ENCODE assay signal across 20 mouse cellular contexts in the genomic region with DNA sequence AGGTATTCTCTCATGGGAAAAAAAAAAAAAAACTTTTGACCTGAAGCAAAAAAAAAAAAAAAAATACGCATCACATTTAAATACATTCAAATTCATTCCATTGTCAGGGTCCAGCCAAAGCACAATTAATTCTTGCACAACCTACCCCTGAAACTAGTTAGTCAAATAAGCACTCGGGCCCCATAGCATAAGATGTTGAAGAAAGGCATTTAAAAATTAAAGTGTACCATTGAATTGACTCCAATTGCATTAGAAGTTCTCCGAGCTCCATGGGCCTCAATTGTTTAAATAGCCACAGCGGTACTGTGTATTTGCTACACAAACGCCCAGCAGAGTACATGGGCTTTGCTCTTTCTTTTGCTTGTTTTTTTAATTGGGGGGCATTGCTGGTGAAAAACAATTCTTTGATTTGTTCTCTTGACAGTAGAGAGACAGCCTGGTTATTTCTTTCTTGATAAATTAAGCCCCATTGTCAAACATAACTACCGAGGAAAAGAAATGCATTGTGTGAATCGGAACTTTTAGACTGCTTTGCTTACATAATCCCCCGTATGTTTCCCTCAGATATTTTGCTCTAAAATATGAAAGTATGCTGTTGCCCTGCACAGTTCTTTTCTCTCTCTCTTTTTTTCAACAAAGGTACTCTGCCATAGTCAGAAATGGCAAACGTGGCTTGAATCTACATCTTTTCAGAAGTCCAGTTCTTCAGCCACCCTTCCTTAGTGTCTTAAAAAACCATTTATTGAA.
DNase-seq lines count a peak whose midpoint lies in the region; ATAC-seq and TF ChIP-seq lines count a peak whose summit lies in the region.
"Had no signal": no experiment of that assay in that cellular context is flagged by ENCODE, and none has a peak within 500 bp of the region (broad histone marks: within the 10 kb centered on the region; RNA-seq: fewer than 3 reads in every experiment).

No protein-coding gene starts in this region.

- H3K9ac ChIP-seq in forebrain, embryonic 11.5 days (ENCODE audit: low read length) = no peak overlapping the region
- no peak overlapping the region for H3K9ac ChIP-seq in forebrain, embryonic 12.5 days
- no peak overlapping the region for H3K9ac ChIP-seq in lung, postnatal 0 days (replicated peaks; ENCODE audit: low read depth)
- H3K9ac ChIP-seq: hindbrain, embryonic 15.5 days had no signal

- no peak for DNase-seq in forebrain, embryonic 11.5 days (ENCODE audit: low spot score)
- peak; percentile 14 for DNase-seq in heart, adult 11 months
- no peak for DNase-seq in heart, postnatal 36 days
- DNase-seq in lung, postnatal 0 days (ENCODE audit: low spot score) = peak; percentile 44
- no peak for DNase-seq in lung, postnatal 14 days
- no peak for DNase-seq in spleen, postnatal 10 days (ENCODE audit: low spot score in 2 of 2)
- DNase-seq: adrenal gland, postnatal 10 days; B cell, adult 2 months; cerebellum, adult 18-20 months; cerebellum, adult 9-11 months; gastrocnemius, postnatal 36 days; heart, adult 18-20 months; heart, postnatal 10 days; kidney, adult 8-10 months had no signal

- peak; percentile 71 for TF ChIP-seq EP300 in lung, postnatal 0 days (IDR thresholded peaks at IDR 0.05)

- intact Hi-C loops in heart, postnatal 36 days (cut with DNase I) = no loop called here

- 44% methylated on average over 9 of the region's 9 CpGs for WGBS in forebrain, embryonic 11.5 days
- 37% methylated on average over 9 of the region's 9 CpGs for WGBS in forebrain, embryonic 12.5 days
- 57% methylated on average over 9 of the region's 9 CpGs for WGBS in lung, postnatal 0 days

- H3K9me3 ChIP-seq in forebrain, embryonic 11.5 days (ENCODE audit: control insufficient read depth, low read length) = no peaks in the 10 kb centered on the region
- H3K9me3 ChIP-seq in forebrain, embryonic 12.5 days = no peaks in the 10 kb centered on the region
- H3K9me3 ChIP-seq in lung, postnatal 0 days (ENCODE audit: low read length) = no peaks in the 10 kb centered on the region
- H3K9me3 ChIP-seq: embryonic facial prominence, embryonic 10.5 days; heart, embryonic 10.5 days; hindbrain, embryonic 15.5 days had no signal

- H3K27me3 ChIP-seq in forebrain, embryonic 11.5 days (ENCODE audit: control insufficient read depth, insufficient read depth, low read length) = no peaks in the 10 kb centered on the region
- H3K27me3 ChIP-seq in forebrain, embryonic 12.5 days = no peaks in the 10 kb centered on the region
- H3K27me3 ChIP-seq in lung, postnatal 0 days (replicated peaks; ENCODE audit: insufficient read depth, low read length) = no peaks in the 10 kb centered on the region
- H3K27me3 ChIP-seq: hindbrain, embryonic 15.5 days had no signal

- H3K4me3 ChIP-seq in forebrain, embryonic 11.5 days (ENCODE audit: low read depth, low read length) = no peak overlapping the region
- H3K4me3 ChIP-seq in forebrain, embryonic 12.5 days (replicated peaks) = no peak overlapping the region
- H3K4me3 ChIP-seq in lung, postnatal 0 days (ENCODE audit: low read depth, low read length) = no peak overlapping the region
- H3K4me3 ChIP-seq: embryonic facial prominence, embryonic 10.5 days; heart, embryonic 10.5 days; hindbrain, embryonic 15.5 days had no signal

- 0 out of 2 replicates have a peak, but pooled peaks cover 4% of the 10 kb centered on the region for H3K4me1 ChIP-seq in forebrain, embryonic 11.5 days (replicated peaks; ENCODE audit: control insufficient read depth, insufficient read depth, low read length)
- H3K4me1 ChIP-seq in forebrain, embryonic 12.5 days = peaks cover 16% of the 10 kb centered on the region
- H3K4me1 ChIP-seq in lung, postnatal 0 days (ENCODE audit: insufficient read depth, low read depth, low read length) = no peaks in the 10 kb centered on the region
- H3K4me1 ChIP-seq: hindbrain, embryonic 15.5 days had no signal

- no peak overlapping the region for H3K4me2 ChIP-seq in forebrain, embryonic 11.5 days (ENCODE audit: low read depth, low read length, severe bottlenecking)
- H3K4me2 ChIP-seq in forebrain, embryonic 12.5 days = no peak overlapping the region
- no peak overlapping the region for H3K4me2 ChIP-seq in lung, postnatal 0 days (replicated peaks; ENCODE audit: low read depth, low read length)
- H3K4me2 ChIP-seq: hindbrain, embryonic 15.5 days had no signal

- H3K27ac ChIP-seq in forebrain, embryonic 11.5 days (ENCODE audit: low read depth, low read length) = no peak overlapping the region
- no peak overlapping the region for H3K27ac ChIP-seq in forebrain, embryonic 12.5 days
- no peak overlapping the region for H3K27ac ChIP-seq in lung, postnatal 0 days (ENCODE audit: low read length)
- H3K27ac ChIP-seq: embryonic facial prominence, embryonic 10.5 days; hindbrain, embryonic 15.5 days had no signal

- ATAC-seq in forebrain, embryonic 11.5 days (replicated peaks; ENCODE audit: low FRiP score) = 0 out of 2 replicates have a peak, but pooled peaks have one; percentile 19
- ATAC-seq in forebrain, embryonic 12.5 days (ENCODE audit: low FRiP score) = no peak
- ATAC-seq in lung, postnatal 0 days = peak; percentile 37; the same call in 1 of the 2 replicates
- ATAC-seq: CD4-positive, CD25-positive, alpha-beta regulatory T cell, adult 4 months; intestine, embryonic 16.5 days had no signal

- TF ChIP-seq CTCF in lung, postnatal 0 days (IDR thresholded peaks at IDR 0.05) = no peak

- no peaks in the 10 kb centered on the region for H3K36me3 ChIP-seq in forebrain, embryonic 11.5 days (ENCODE audit: control insufficient read depth, insufficient read depth, low read length)
- H3K36me3 ChIP-seq in forebrain, embryonic 12.5 days (replicated peaks) = no peaks in the 10 kb centered on the region
- H3K36me3 ChIP-seq in lung, postnatal 0 days (ENCODE audit: insufficient read depth, low read length) = no peaks in the 10 kb centered on the region
- H3K36me3 ChIP-seq: embryonic facial prominence, embryonic 10.5 days; heart, embryonic 10.5 days; hindbrain, embryonic 15.5 days had no signal

Comparison
In these comparisons a context has a peak if more than half of its experiments do, and no peak if none do; other contexts are left out.
1. DNase-seq: peak in heart, adult 11 months (single experiment) and lung, postnatal 0 days (single experiment); none in forebrain, embryonic 11.5 days (single experiment), heart, postnatal 36 days (0 of 2), lung, postnatal 14 days (single experiment) and spleen, postnatal 10 days (0 of 2).